Mouse (Mus musculus) myocyte (in vitro differentiated cells): ENCODE measurements around the gene Rrp9. TPM values are rescaled to one million over a fixed set of nuclear protein-coding genes. Genes with fewer than 3 reads are reported as not detected.

ENCODE experiments used
- H3K27me3 ChIP-seq: one replicate; pipeline ENCODE4 v1.6.1; 2011; ENCODE audit not compliant: control insufficient read depth, insufficient read depth, insufficient read length
- H3K36me3 ChIP-seq: one replicate; pipeline ENCODE4 v1.6.1; 2011; ENCODE audit not compliant: control insufficient read depth, insufficient read depth
- H3K4me2 ChIP-seq: one replicate; pipeline ENCODE4 v1.6.1; 2011; ENCODE audit warnings: low read depth, control low read depth
- H3K4me3 ChIP-seq: one replicate; pipeline ENCODE4 v1.5.1; 2011; ENCODE audit warnings: mild to moderate bottlenecking, control low read depth, moderate library complexity
- H3K79me2 ChIP-seq: one replicate; pipeline ENCODE4 v1.6.1; 2011; ENCODE audit not compliant: control insufficient read depth, insufficient read depth
- H3ac ChIP-seq: one replicate; pipeline ENCODE4 v1.6.1; 2011; ENCODE audit not compliant: control insufficient read depth, insufficient read length
- CEBPB ChIP-seq: IDR thresholded peaks from 2 replicates; pipeline ENCODE4 v1.6.1; 2011; ENCODE audit warnings: mild to moderate bottlenecking, moderate library complexity; ENCODE audit not compliant: poor library complexity, insufficient read depth, severe bottlenecking
- E2F4 ChIP-seq: IDR thresholded peaks from one replicate; pipeline ENCODE4 v1.6.1; 2011; ENCODE audit warnings: mild to moderate bottlenecking, control low read depth, moderate library complexity; ENCODE audit not compliant: insufficient read depth
- MAX ChIP-seq: IDR thresholded peaks from one replicate; pipeline ENCODE4 v1.6.1; 2011; ENCODE audit warnings: low read depth, mild to moderate bottlenecking, control low read depth
- MYOD1 ChIP-seq, 3 experiments: IDR thresholded peaks; one replicate each; pipeline ENCODE4 v1.6.1; 2011; ENCODE audit warnings: control low read depth in 2 of 3, low read depth in 2 of 3, mild to moderate bottlenecking in 2 of 3, moderate library complexity in 1 of 3; ENCODE audit not compliant: insufficient read length in 2 of 3, control insufficient read depth in 1 of 3
- MYOG ChIP-seq, 3 experiments: IDR thresholded peaks; one replicate each; pipeline ENCODE4 v1.6.1; 2011; ENCODE audit warnings: control low read depth in 2 of 3, low read depth in 2 of 3, mild to moderate bottlenecking in 2 of 3; ENCODE audit not compliant: insufficient read length in 2 of 3, control insufficient read depth in 1 of 3, insufficient read depth in 1 of 3
- POLR2A ChIP-seq: IDR thresholded peaks from one replicate; pipeline ENCODE4 v1.6.1; 2011; ENCODE audit warnings: low read depth, mild to moderate bottlenecking, control low read depth, moderate library complexity; ENCODE audit not compliant: insufficient read length
- POLR2AphosphoS2 ChIP-seq: IDR thresholded peaks from one replicate; pipeline ENCODE4 v1.6.1; 2011; ENCODE audit warnings: low read depth, control low read depth; ENCODE audit not compliant: insufficient read length
- REST ChIP-seq: IDR thresholded peaks from one replicate; pipeline ENCODE4 v1.6.1; 2011; ENCODE audit warnings: mild to moderate bottlenecking, control low read depth, moderate library complexity; ENCODE audit not compliant: insufficient read depth, insufficient read length
- SRF ChIP-seq: IDR thresholded peaks from one replicate; pipeline ENCODE4 v1.6.1; 2011; ENCODE audit warnings: low read depth; ENCODE audit not compliant: control insufficient read depth, insufficient read length
- TCF12 ChIP-seq: IDR thresholded peaks from one replicate; pipeline ENCODE4 v1.6.1; 2011; ENCODE audit warnings: mild to moderate bottlenecking, control low read depth; ENCODE audit not compliant: poor library complexity, insufficient read depth, severe bottlenecking
- TCF3 ChIP-seq: IDR thresholded peaks from one replicate; pipeline ENCODE4 v1.6.1; 2011; ENCODE audit warnings: low read depth, control low read depth; ENCODE audit not compliant: insufficient read length
- USF1 ChIP-seq: IDR thresholded peaks from one replicate; pipeline ENCODE4 v1.6.1; 2011; ENCODE audit warnings: low read depth, mild to moderate bottlenecking, control low read depth, moderate library complexity
- polyA plus RNA-seq: library from polyadenylated mRNA; unstranded; fragments of >200 nt; fragmentation: generic; extraction: Trizol; gene quantifications from one replicate; pipeline ENCODE4 v1.2.1, GENCODE M21; 2012; ENCODE audit warnings: missing spikeins

Gene Rrp9
- polyA plus RNA-seq, 1 experiment, result 69.4 TPM

- Histone ChIP-seq H3K36me3 (no peaks in the 10 kb centered on the region), H3K4me2 (no peak overlapping the region), H3K79me2 (no peaks in the 10 kb centered on the region), H3K4me3 (no peak overlapping the region), H3ac (no peak overlapping the region), H3K27me3 (peaks cover 24% of the 10 kb centered on the region)
- no peak for TF ChIP-seq MAX
- no peak for TF ChIP-seq USF1
- TF ChIP-seq E2F4, result no peak
- no peak for TF ChIP-seq REST
- TF ChIP-seq CEBPB, result no peak
- TF ChIP-seq MYOG (IDR thresholded peaks at IDR 0.05; ENCODE audit: control insufficient read depth in 1 of 3, insufficient read depth in 1 of 3, insufficient read length in 2 of 3, low read depth in 2 of 3), result no peak
- no peak for TF ChIP-seq POLR2AphosphoS2
- no peak for TF ChIP-seq TCF12
- no peak for TF ChIP-seq POLR2A
- TF ChIP-seq TCF3, result no peak
Observed at GRCm38 (mm10) chr9:106513566-106513965, 37.8 kb downstream of the Rrp9 start.

DNA sequence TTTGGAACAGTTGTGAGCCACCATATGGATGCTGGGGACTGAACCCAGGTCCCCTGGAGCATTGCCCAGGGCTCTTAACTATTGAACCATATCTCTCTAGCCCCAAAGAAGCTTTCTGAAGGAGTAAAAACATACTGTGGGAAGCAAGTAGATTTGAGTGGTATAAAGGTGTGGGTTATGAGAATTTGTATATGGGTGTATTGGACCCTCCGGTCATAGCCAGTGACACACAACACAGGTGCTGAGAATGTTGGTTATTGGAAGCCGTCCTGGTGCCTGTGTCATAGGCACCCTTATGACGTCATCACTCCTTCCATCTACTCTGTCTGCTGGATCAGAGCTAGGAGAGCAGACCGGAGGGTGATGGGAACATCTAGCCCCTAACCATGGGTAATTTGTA, 38.5 kb downstream of the Rrp9 start, which contains the start of gene Iqcf5:
Iqcf5 (plus strand) TSS at position 301 of the 400 bp plus-strand sequence.
- H3ac ChIP-seq, result no peak within 1 kb of the TSS
- H3K4me3 ChIP-seq, result no peak within 1 kb of the TSS
- no peaks in the 10 kb centered on the region for H3K79me2 ChIP-seq
- peaks cover 24% of the 10 kb centered on the region for H3K27me3 ChIP-seq
- TF ChIP-seq MAX (no peak), TCF3 (no peak), MYOG (IDR thresholded peaks at IDR 0.05; ENCODE audit: control insufficient read depth in 1 of 3, insufficient read depth in 1 of 3, insufficient read length in 2 of 3, low read depth in 2 of 3) (no peak), POLR2A (no peak), USF1 (no peak), REST (no peak), POLR2AphosphoS2 (no peak), E2F4 (no peak), TCF12 (no peak), SRF (no peak)
- no peak within 1 kb of the TSS for H3K4me2 ChIP-seq
- no peaks in the 10 kb centered on the region for H3K36me3 ChIP-seq

- no peak for TF ChIP-seq MAX
- TF ChIP-seq TCF12, result no peak
- no peak for TF ChIP-seq POLR2AphosphoS2
- no peak for TF ChIP-seq SRF
- no peak for TF ChIP-seq MYOG (IDR thresholded peaks at IDR 0.05; ENCODE audit: control insufficient read depth in 1 of 3, insufficient read depth in 1 of 3, insufficient read length in 2 of 3, low read depth in 2 of 3)
- no peak for TF ChIP-seq E2F4
- TF ChIP-seq MYOD1 (IDR thresholded peaks at IDR 0.05; ENCODE audit: control insufficient read depth in 1 of 3, insufficient read length in 2 of 3, low read depth in 2 of 3), result no peak
- no peaks in the 10 kb centered on the region for H3K79me2 ChIP-seq
- H3ac ChIP-seq, result no peak overlapping the region
- peaks cover 34% of the 10 kb centered on the region for H3K27me3 ChIP-seq
- H3K4me3 ChIP-seq, result no peak overlapping the region
- no peaks in the 10 kb centered on the region for H3K36me3 ChIP-seq
- no peak overlapping the region for H3K4me2 ChIP-seq
Observed at GRCm38 (mm10) chr9:106519433-106519832, 43.7 kb downstream of the Rrp9 start.

DNA sequence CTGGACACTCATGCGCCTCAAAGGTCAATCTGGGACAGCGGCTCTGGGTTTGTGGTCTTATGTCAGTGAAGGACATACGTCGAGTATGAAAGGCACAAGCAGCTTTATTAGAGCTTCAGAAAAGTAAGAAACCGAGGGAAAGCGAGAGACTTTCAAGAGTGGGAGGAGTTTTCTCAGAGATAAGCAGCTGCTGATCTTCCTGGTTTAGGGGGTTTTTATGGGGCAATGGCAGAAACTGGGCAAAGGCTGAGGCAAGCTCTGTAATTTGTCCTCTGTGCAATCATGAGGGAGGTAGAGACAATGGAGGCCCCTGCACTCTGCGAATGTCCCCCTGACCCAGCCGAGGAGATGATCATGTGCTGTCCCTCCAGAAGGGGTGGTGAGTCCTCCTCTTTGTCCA, 44.1 kb downstream of the Rrp9 start:
- TF ChIP-seq TCF12 (no peak), USF1 (no peak), SRF (no peak), MYOD1 (IDR thresholded peaks at IDR 0.05; ENCODE audit: control insufficient read depth in 1 of 3, insufficient read length in 2 of 3, low read depth in 2 of 3) (no peak), POLR2A (no peak), TCF3 (no peak), MYOG (IDR thresholded peaks at IDR 0.05; ENCODE audit: control insufficient read depth in 1 of 3, insufficient read depth in 1 of 3, insufficient read length in 2 of 3, low read depth in 2 of 3) (no peak), CEBPB (no peak), POLR2AphosphoS2 (no peak), REST (no peak), MAX (no peak), E2F4 (no peak)
- Histone ChIP-seq H3K4me2 (no peak overlapping the region), H3ac (no peak overlapping the region), H3K27me3 (peaks cover 33% of the 10 kb centered on the region), H3K36me3 (no peaks in the 10 kb centered on the region), H3K4me3 (no peak overlapping the region), H3K79me2 (no peaks in the 10 kb centered on the region)

DNA sequence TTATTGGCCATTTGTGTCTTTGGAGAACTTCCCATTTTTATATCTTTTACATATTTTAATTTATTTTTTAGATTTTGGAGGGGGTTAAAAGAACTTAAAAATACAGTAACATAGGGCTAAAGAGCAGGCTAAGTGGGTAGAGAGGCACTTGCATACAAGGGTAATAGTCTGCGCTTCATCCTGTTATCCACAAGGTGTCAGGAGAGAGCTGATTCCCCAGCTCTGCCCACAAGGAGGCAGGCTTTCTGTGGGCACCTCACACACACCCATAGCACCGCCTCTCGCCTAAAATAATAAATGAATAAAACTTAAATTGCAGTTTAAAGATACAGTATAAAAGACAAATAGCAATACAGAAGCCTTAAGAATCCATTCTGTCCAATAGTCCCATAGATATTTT, 56.1 kb downstream of the Rrp9 start:
- TF ChIP-seq TCF3, result no peak
- TF ChIP-seq MAX, result no peak
- TF ChIP-seq POLR2AphosphoS2, result no peak
- no peak for TF ChIP-seq TCF12
- TF ChIP-seq POLR2A, result no peak
- Histone ChIP-seq H3K27me3 (peaks cover 17% of the 10 kb centered on the region), H3K4me3 (no peak overlapping the region)

More for the DNA sequence above, 56.1 kb downstream of the Rrp9 start:
- H3K4me2 ChIP-seq, result no peak overlapping the region
- H3K36me3 ChIP-seq, result no peaks in the 10 kb centered on the region
- H3ac ChIP-seq, result no peak overlapping the region
- H3K79me2 ChIP-seq, result no peaks in the 10 kb centered on the region
